Mouse (Mus musculus) forebrain, embryonic 14.5 days (tissue): ENCODE data around the gene Gm20388. TPM values are rescaled to one million over a fixed set of nuclear protein-coding genes. Genes with fewer than 3 reads are reported as not detected.

Source experiments
- ATAC-seq: fragments of 200-750 bp; cut with Nextera tagmentation; 2 replicates; pipeline ENCODE4 v1.8.0; 2017; ENCODE audit warnings: mild to moderate bottlenecking, moderate library complexity
- DNase-seq: peaks from one replicate; pipeline ENCODE4 v3.0.0-alpha.2; 2015; ENCODE audit warnings: low spot score
- H3K27ac ChIP-seq: fragments of 300-500 bp; sonication (generic); 2 replicates; pipeline ENCODE4 v1.5.1; 2014; ENCODE audit warnings: low read depth, mild to moderate bottlenecking, control low read depth, low read length, moderate library complexity
- H3K27me3 ChIP-seq: fragments of 300-500 bp; sonication (generic); replicated peaks from 2 replicates; pipeline ENCODE4 v1.6.1; 2014; ENCODE audit warnings: low read length, control low read depth, mixed read lengths; ENCODE audit not compliant: control insufficient read depth, insufficient read depth
- H3K36me3 ChIP-seq: fragments of 300-500 bp; sonication (generic); 2 replicates; pipeline ENCODE4 v1.6.1; 2014; ENCODE audit warnings: low read length, control low read depth; ENCODE audit not compliant: control insufficient read depth, insufficient read depth
- H3K4me1 ChIP-seq: fragments of 300-500 bp; sonication (generic); 2 replicates; pipeline ENCODE4 v1.6.1; 2014; ENCODE audit warnings: antibody characterized with exemption, low read length, control low read depth; ENCODE audit not compliant: control insufficient read depth, insufficient read depth
- H3K4me2 ChIP-seq: fragments of 300-500 bp; sonication (generic); 2 replicates; pipeline ENCODE4 v1.6.1; 2014; ENCODE audit warnings: mild to moderate bottlenecking, control low read depth, low read length
- H3K4me3 ChIP-seq: fragments of 300-500 bp; sonication (generic); 2 replicates; pipeline ENCODE4 v1.5.1; 2014; ENCODE audit warnings: low read depth, low read length, control low read depth
- H3K9ac ChIP-seq: fragments of 300-500 bp; sonication (generic); 2 replicates; pipeline ENCODE4 v1.6.1; 2014; ENCODE audit warnings: mild to moderate bottlenecking, low read length, control low read depth, moderate library complexity
- H3K9me3 ChIP-seq: fragments of 300-500 bp; sonication (generic); replicated peaks from 2 replicates; pipeline ENCODE4 v1.6.1; 2016; ENCODE audit warnings: low read length, control low read depth, mixed read lengths; ENCODE audit not compliant: control insufficient read depth
- WGBS: fragments of 180-500 bp; shearing (Covaris S2); extraction: QIAGEN DNeasy Blood & Tissue Kit; methylation state at CpG from one replicate; pipeline ENCODE4 v1.1.7; 2014; 5-methylcytosine and 5-hydroxymethylcytosine counted together
- polyA plus RNA-seq: library from polyadenylated mRNA; unstranded; fragments of >200 nt; fragmentation: Nextera tagmentation; extraction: Ambion mirVana; gene quantifications from 2 replicates; pipeline ENCODE4 v1.2.1, GENCODE M21; 2014

The Gm20388 gene
- polyA plus RNA-seq, 1 experiment from 2014 or later: 7.4 TPM

- no peak overlapping the region for H3K4me3 ChIP-seq
- H3K4me2 ChIP-seq: no peak overlapping the region
- H3K4me1 ChIP-seq: no peaks in the 10 kb centered on the region
- no peaks in the 10 kb centered on the region for H3K9me3 ChIP-seq
- DNase-seq (no peak), ATAC-seq (no peak)
- H3K36me3 ChIP-seq: no peaks in the 10 kb centered on the region
- no peak overlapping the region for H3K27ac ChIP-seq
- H3K9ac ChIP-seq: no peak overlapping the region
- H3K27me3 ChIP-seq: no peaks in the 10 kb centered on the region
- 72% methylated on average over 10 of the region's 12 CpGs for WGBS
Observed at GRCm38 (mm10) chr8:121861806-121862548, 1951.3 kb downstream of the Gm20388 start.

DNA sequence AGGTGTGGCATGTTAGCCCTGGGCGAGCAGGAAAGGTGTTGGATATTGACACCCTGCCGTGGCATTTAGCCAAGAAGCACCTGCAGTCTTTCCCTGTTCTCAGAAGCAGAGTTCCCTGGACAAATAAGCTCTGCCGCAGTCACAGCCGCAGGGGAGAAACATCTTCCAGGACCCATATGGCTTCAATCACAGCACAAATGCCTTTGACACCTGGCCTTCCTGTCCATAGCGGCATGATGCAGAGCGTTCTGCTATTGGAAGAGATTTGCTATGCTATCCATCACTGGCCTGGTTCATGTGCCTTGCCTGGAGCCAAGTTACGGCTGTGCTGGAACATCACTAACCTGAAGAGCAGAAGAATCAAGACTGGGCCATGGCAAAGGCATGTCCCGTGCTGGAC, 1954.7 kb downstream of the Gm20388 start:
- Histone ChIP-seq H3K4me1 (no peaks in the 10 kb centered on the region), H3K27me3 (no peaks in the 10 kb centered on the region), H3K27ac (no peak overlapping the region), H3K4me2 (no peak overlapping the region), H3K36me3 (no peaks in the 10 kb centered on the region), H3K4me3 (no peak overlapping the region), H3K9me3 (no peaks in the 10 kb centered on the region), H3K9ac (no peak overlapping the region)
- WGBS: 81% methylated on average over 8 of the region's 8 CpGs
- no peak for DNase-seq
- ATAC-seq: no peak

GRCm38 (mm10) chr8:121868196-121868595, 1957.6 kb downstream of the Gm20388 start:
- Histone ChIP-seq H3K9me3 (no peaks in the 10 kb centered on the region), H3K27ac (no peak overlapping the region), H3K4me2 (no peak overlapping the region), H3K4me1 (no peaks in the 10 kb centered on the region; the same call in 1 of the 2 replicates), H3K36me3 (no peaks in the 10 kb centered on the region), H3K4me3 (no peak overlapping the region), H3K27me3 (no peaks in the 10 kb centered on the region), H3K9ac (no peak overlapping the region)
- DNase-seq: no peak
- no peak for ATAC-seq
- 94% methylated on average over 5 of the region's 5 CpGs for WGBS

- Histone ChIP-seq H3K9me3 (no peaks in the 10 kb centered on the region), H3K36me3 (no peaks in the 10 kb centered on the region), H3K4me2 (no peak overlapping the region), H3K4me3 (no peak overlapping the region), H3K4me1 (no peaks in the 10 kb centered on the region; the same call in 1 of the 2 replicates), H3K9ac (no peak overlapping the region), H3K27me3 (no peaks in the 10 kb centered on the region), H3K27ac (no peak overlapping the region)
- ATAC-seq: no peak
- 85% methylated on average over 7 of the region's 7 CpGs for WGBS
- no peak for DNase-seq
Observed at GRCm38 (mm10) chr8:121868896-121869295, 1958.3 kb downstream of the Gm20388 start.

GRCm38 (mm10) chr8:121870190-121870589, 1959.5 kb downstream of the Gm20388 start:
- Histone ChIP-seq H3K4me3 (no peak overlapping the region), H3K36me3 (no peaks in the 10 kb centered on the region), H3K27ac (no peak overlapping the region), H3K9me3 (no peaks in the 10 kb centered on the region), H3K4me1 (no peaks in the 10 kb centered on the region; the same call in 1 of the 2 replicates), H3K27me3 (no peaks in the 10 kb centered on the region), H3K4me2 (no peak overlapping the region), H3K9ac (no peak overlapping the region)
- DNase-seq: no peak
- WGBS: 96% methylated on average over 2 of the region's 2 CpGs
- ATAC-seq: no peak

DNA sequence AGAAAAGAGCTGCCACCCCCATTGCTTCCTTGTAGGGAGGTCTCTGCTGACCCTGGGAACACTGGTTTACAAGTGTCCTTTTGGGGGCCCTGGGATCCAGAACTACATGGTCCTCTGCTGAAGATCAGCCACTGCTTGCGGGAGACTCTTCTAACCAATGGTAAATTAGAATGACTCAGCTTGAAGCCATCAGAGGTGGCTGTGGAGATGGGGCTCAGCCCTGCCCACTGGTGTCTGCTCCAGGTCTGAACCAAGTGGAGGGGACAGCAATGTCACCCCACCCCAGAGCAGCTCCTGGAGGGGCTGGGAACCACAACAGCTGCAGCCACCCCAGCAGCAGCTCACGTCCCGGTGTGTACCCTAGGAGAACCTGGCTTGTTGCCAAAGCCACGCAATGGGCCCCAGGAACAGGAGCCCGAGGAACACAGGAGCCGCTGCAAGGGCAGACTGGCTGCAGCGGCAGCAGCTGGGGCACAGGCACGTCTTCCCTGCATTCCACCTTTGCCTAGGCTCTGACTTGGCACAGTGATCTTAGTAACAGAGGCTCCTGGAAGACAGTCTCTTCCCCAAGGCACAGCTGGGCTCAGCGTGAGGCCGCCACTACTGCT, 1961.3 kb downstream of the Gm20388 start:
- no peak overlapping the region for H3K27ac ChIP-seq
- no peak overlapping the region for H3K4me3 ChIP-seq
- H3K4me1 ChIP-seq: no peaks in the 10 kb centered on the region; the same call in 1 of the 2 replicates
- DNase-seq (no peak), ATAC-seq (no peak)
- H3K36me3 ChIP-seq: no peaks in the 10 kb centered on the region
- no peak overlapping the region for H3K4me2 ChIP-seq
- H3K9me3 ChIP-seq: no peaks in the 10 kb centered on the region
- whole genome bisulfite sequencing: 23% methylated on average over 10 of the region's 10 CpGs
- H3K27me3 ChIP-seq: no peaks in the 10 kb centered on the region
- no peak overlapping the region for H3K9ac ChIP-seq

GRCm38 (mm10) chr8:121874031-121874430, 1963.4 kb downstream of the Gm20388 start:
- Histone ChIP-seq H3K9ac (no peak overlapping the region), H3K9me3 (no peaks in the 10 kb centered on the region), H3K27me3 (no peaks in the 10 kb centered on the region), H3K4me3 (no peak overlapping the region), H3K4me1 (no peaks in the 10 kb centered on the region; the same call in 1 of the 2 replicates), H3K36me3 (no peaks in the 10 kb centered on the region), H3K27ac (no peak overlapping the region), H3K4me2 (no peak overlapping the region)
- DNase-seq (no peak), ATAC-seq (no peak)
- WGBS: 75% methylated on average over 9 of the region's 9 CpGs

GRCm38 (mm10) chr8:121875045-121875444, 1964.4 kb downstream of the Gm20388 start:
- no peak for ATAC-seq
- 88% methylated on average over 3 of the region's 3 CpGs for WGBS
- no peak overlapping the region for H3K27ac ChIP-seq

GRCm38 (mm10) chr8:121875517-121875916, 1964.9 kb downstream of the Gm20388 start:
- H3K4me2 ChIP-seq: no peak overlapping the region
- H3K4me3 ChIP-seq: no peak overlapping the region
- H3K9me3 ChIP-seq: no peaks in the 10 kb centered on the region
- H3K36me3 ChIP-seq: no peaks in the 10 kb centered on the region
- DNase-seq: no peak
- H3K4me1 ChIP-seq: no peaks in the 10 kb centered on the region; the same call in 1 of the 2 replicates
- no peaks in the 10 kb centered on the region for H3K27me3 ChIP-seq
- H3K27ac ChIP-seq: no peak overlapping the region
- ATAC-seq: no peak
- H3K9ac ChIP-seq: no peak overlapping the region
- WGBS: 90% methylated on average over 9 of the region's 9 CpGs

More at GRCm38 (mm10) chr8:121875045-121875444, 1964.4 kb downstream of the Gm20388 start:
- Histone ChIP-seq H3K9ac (no peak overlapping the region), H3K36me3 (no peaks in the 10 kb centered on the region), H3K4me3 (no peak overlapping the region), H3K27me3 (no peaks in the 10 kb centered on the region), H3K4me2 (no peak overlapping the region), H3K9me3 (no peaks in the 10 kb centered on the region), H3K4me1 (no peaks in the 10 kb centered on the region; the same call in 1 of the 2 replicates)
- DNase-seq: no peak
